Mouse (Mus musculus): Measurements from ENCODE around the gene Rgs9. TPM values are rescaled to one million over a fixed set of nuclear protein-coding genes. Genes with fewer than 3 reads are reported as not detected.

Gene Rgs9
- 2.5 TPM for polyA plus RNA-seq (2015; fragmentation: Illumina TruSeq; extraction: RNeasy Lipid Tissue Mini Kit (QIAGEN cat#74804); ENCODE audit: insufficient read depth, low read depth, low replicate concordance)

DNA sequence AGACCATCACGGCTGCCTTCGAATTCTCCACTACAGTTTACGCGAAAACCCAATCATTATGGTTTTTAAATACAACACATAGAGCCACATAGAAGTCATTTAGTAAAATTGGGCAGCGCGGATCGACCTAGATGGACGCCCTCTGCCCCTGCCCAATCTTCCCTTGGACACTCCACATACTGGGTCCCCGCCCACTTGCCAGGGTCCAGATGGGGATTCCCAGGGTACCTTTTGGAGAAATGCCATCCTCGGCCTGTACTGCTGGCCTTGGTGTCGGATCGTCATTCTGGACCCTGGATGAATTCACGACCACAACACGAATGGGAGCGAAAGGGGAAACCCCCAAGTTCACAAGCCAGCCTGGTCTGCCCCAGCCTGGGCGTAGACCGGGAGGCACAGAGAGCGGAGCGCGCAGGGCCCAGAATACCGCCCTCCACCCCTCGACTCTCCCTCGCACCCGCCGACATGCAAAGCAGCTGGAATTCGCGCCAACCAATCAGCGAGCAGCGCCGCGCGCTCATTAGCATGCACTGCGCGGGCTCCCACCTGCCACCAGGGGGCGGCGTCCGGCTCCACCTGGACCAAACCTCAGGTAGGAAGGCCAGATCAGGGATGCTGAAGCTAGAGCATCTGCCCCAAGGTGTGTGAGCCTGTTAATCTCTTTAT is at the start of gene Rgs9:
Rgs9 (minus strand) TSS at position 420 of the 666 bp plus-strand sequence.

Other genes with a start within 250 kb of the Rgs9 start
- not detected for gene E030025P04Rik, start 153.8 kb downstream of the Rgs9 start, polyA plus RNA-seq (2015; fragmentation: Illumina TruSeq; extraction: RNeasy Lipid Tissue Mini Kit (QIAGEN cat#74804); ENCODE audit: insufficient read depth, low read depth, low replicate concordance)
- 4.2 TPM for gene Gna13, start 64.7 kb upstream of the Rgs9 start, polyA plus RNA-seq (2015; fragmentation: Illumina TruSeq; extraction: RNeasy Lipid Tissue Mini Kit (QIAGEN cat#74804); ENCODE audit: insufficient read depth, low read depth, low replicate concordance)
- not detected for gene 9930022D16Rik, start 115.8 kb upstream of the Rgs9 start, polyA plus RNA-seq (2015; fragmentation: Illumina TruSeq; extraction: RNeasy Lipid Tissue Mini Kit (QIAGEN cat#74804); ENCODE audit: insufficient read depth, low read depth, low replicate concordance)
- gene Amz2, start 127.8 kb upstream of the Rgs9 start, polyA plus RNA-seq (2015; fragmentation: Illumina TruSeq; extraction: RNeasy Lipid Tissue Mini Kit (QIAGEN cat#74804); ENCODE audit: insufficient read depth, low read depth, low replicate concordance): 12.2 TPM
- gene Arsg, start 175.2 kb upstream of the Rgs9 start, polyA plus RNA-seq (2015; fragmentation: Illumina TruSeq; extraction: RNeasy Lipid Tissue Mini Kit (QIAGEN cat#74804); ENCODE audit: insufficient read depth, low read depth, low replicate concordance): 8.0 TPM
- gene Slc16a6, start 175.5 kb upstream of the Rgs9 start, polyA plus RNA-seq (2015; fragmentation: Illumina TruSeq; extraction: RNeasy Lipid Tissue Mini Kit (QIAGEN cat#74804); ENCODE audit: insufficient read depth, low read depth, low replicate concordance): 5.0 TPM

All from pancreas, adult 10 weeks (tissue).